Mouse (Mus musculus) cerebellum, adult 9-11 months (tissue): Measurements from ENCODE around the gene Tnfsf14.

Experiments used
- DNase-seq: peaks from one replicate; pipeline ENCODE4 v3.0.0; 2022

Tnfsf14 gene

GRCm38 (mm10) chr17:57194041-57194507 is at the start of gene Tnfsf14:
Tnfsf14 (minus strand) TSS chr17:57194177.
- DNase-seq, result no peak

GRCm38 (mm10) chr17:57237181-57237580 is 43.2 kb upstream of the Tnfsf14 start:
- no peak for DNase-seq

- DNase-seq, result no peak
These were observed 41.8 kb upstream of the Tnfsf14 start for GRCm38 (mm10) chr17:57235803-57236202.

GRCm38 (mm10) chr17:57234254-57234928 is 40.4 kb upstream of the Tnfsf14 start:
- DNase-seq, result no peak

- no peak for DNase-seq
These were observed 39.1 kb upstream of the Tnfsf14 start for GRCm38 (mm10) chr17:57233038-57233437.

- DNase-seq, result no peak
These were observed 38.2 kb upstream of the Tnfsf14 start for GRCm38 (mm10) chr17:57232200-57232599.

- DNase-seq, result no peak
These were observed 37.4 kb upstream of the Tnfsf14 start for GRCm38 (mm10) chr17:57231321-57231771.

- no peak for DNase-seq
These were observed 36.8 kb upstream of the Tnfsf14 start for GRCm38 (mm10) chr17:57230728-57231125.

- no peak for DNase-seq
These were observed 36.1 kb upstream of the Tnfsf14 start for GRCm38 (mm10) chr17:57229851-57230727.

- no peak for DNase-seq
These were observed 34.9 kb upstream of the Tnfsf14 start for GRCm38 (mm10) chr17:57228873-57229272.

GRCm38 (mm10) chr17:57228014-57228413 is 34.0 kb upstream of the Tnfsf14 start, which contains the start of gene C3:
C3 (minus strand) TSS chr17:57228136.
- no peak for DNase-seq

GRCm38 (mm10) chr17:57227468-57227867 is 33.5 kb upstream of the Tnfsf14 start:
- no peak for DNase-seq

GRCm38 (mm10) chr17:57223313-57223712 is 29.3 kb upstream of the Tnfsf14 start:
- no peak for DNase-seq

- no peak for DNase-seq
These were observed 27.9 kb upstream of the Tnfsf14 start for GRCm38 (mm10) chr17:57221911-57222310.

- DNase-seq, result no peak
These were observed 25.9 kb upstream of the Tnfsf14 start for GRCm38 (mm10) chr17:57219884-57220207.

- DNase-seq, result peak; percentile 43
These were observed 25.3 kb upstream of the Tnfsf14 start for GRCm38 (mm10) chr17:57219167-57219883.

- no peak for DNase-seq
These were observed 24.4 kb upstream of the Tnfsf14 start for GRCm38 (mm10) chr17:57218335-57218900.

- DNase-seq, result no peak
These were observed 20.9 kb upstream of the Tnfsf14 start for GRCm38 (mm10) chr17:57214676-57215387.

- no peak for DNase-seq
These were observed 17.5 kb upstream of the Tnfsf14 start for GRCm38 (mm10) chr17:57211501-57211900.

- no peak for DNase-seq
These were observed 15.4 kb upstream of the Tnfsf14 start for GRCm38 (mm10) chr17:57209330-57209729.

- DNase-seq, result no peak
These were observed 14.0 kb upstream of the Tnfsf14 start for GRCm38 (mm10) chr17:57207938-57208337.
